Mouse (Mus musculus) limb, embryonic 14.5 days (tissue): ENCODE results near the gene Gm11492. TPM values are rescaled to one million over a fixed set of nuclear protein-coding genes. Genes with fewer than 3 reads are reported as not detected.

Experiments used
- ATAC-seq: fragments of 200-750 bp; cut with Nextera tagmentation; 2 replicates; pipeline ENCODE4 v1.8.0; 2017; ENCODE audit warnings: low read depth, moderate number of reproducible peaks, moderate TSS enrichment; ENCODE audit not compliant: low FRiP score
- DNase-seq: peaks from one replicate; pipeline ENCODE4 v3.0.0-alpha.2; 2015; ENCODE audit warnings: low spot score
- H3K27ac ChIP-seq: fragments of 300-500 bp; sonication (generic); replicated peaks from 2 replicates; pipeline ENCODE4 v1.5.1; 2014; ENCODE audit warnings: low read depth, mild to moderate bottlenecking, low read length, moderate library complexity, mixed read lengths
- H3K27me3 ChIP-seq: fragments of 300-500 bp; sonication (generic); 2 replicates; pipeline ENCODE4 v1.6.1; 2014; ENCODE audit warnings: low read length, mixed read lengths; ENCODE audit not compliant: control insufficient read depth, insufficient read depth
- H3K36me3 ChIP-seq: fragments of 300-500 bp; sonication (generic); 2 replicates; pipeline ENCODE4 v1.6.1; 2014; ENCODE audit warnings: mild to moderate bottlenecking, low read length, moderate library complexity, mixed read lengths; ENCODE audit not compliant: control insufficient read depth, insufficient read depth
- H3K4me1 ChIP-seq: fragments of 300-500 bp; sonication (generic); 2 replicates; pipeline ENCODE4 v1.6.1; 2014; ENCODE audit warnings: antibody characterized with exemption, low read length, mixed read lengths; ENCODE audit not compliant: control insufficient read depth, insufficient read depth
- H3K4me2 ChIP-seq: fragments of 300-500 bp; sonication (generic); replicated peaks from 2 replicates; pipeline ENCODE4 v1.6.1; 2014; ENCODE audit warnings: low read depth, mild to moderate bottlenecking, low read length, moderate library complexity; ENCODE audit not compliant: severe bottlenecking
- H3K4me3 ChIP-seq: fragments of 300-500 bp; sonication (generic); replicated peaks from 2 replicates; pipeline ENCODE4 v1.5.1; 2014; ENCODE audit warnings: low read length
- H3K9ac ChIP-seq: fragments of 300-500 bp; sonication (generic); 2 replicates; pipeline ENCODE4 v1.6.1; 2014; ENCODE audit warnings: mild to moderate bottlenecking, low read depth, low read length, moderate library complexity; ENCODE audit not compliant: severe bottlenecking
- H3K9me3 ChIP-seq: fragments of 300-500 bp; sonication (generic); 2 replicates; pipeline ENCODE4 v1.6.1; 2016; ENCODE audit warnings: low read length; ENCODE audit not compliant: control insufficient read depth
- POLR2A ChIP-seq: fragments of 200-500 bp; IDR thresholded peaks from 2 replicates; pipeline ENCODE4 v1.8.0; 2012; ENCODE audit warnings: inconsistent platforms, mild to moderate bottlenecking, moderate library complexity, borderline replicate concordance; ENCODE audit not compliant: insufficient read depth, insufficient read length; ENCODE audit errors: extremely low read depth
- WGBS: fragments of 180-500 bp; shearing (Covaris S2); extraction: QIAGEN DNeasy Blood & Tissue Kit; methylation state at CpG from one replicate; pipeline ENCODE4 v1.1.7; 2014; 5-methylcytosine and 5-hydroxymethylcytosine counted together
- polyA plus RNA-seq, 2 experiments: library from polyadenylated mRNA; depleted of rRNA in 1 of 2; stranded (reverse) in 1 of 2; unstranded in 1 of 2; fragments of >200 nt; fragmentation: Nextera tagmentation in 1 of 2; extraction: Ambion mirVana in 1 of 2; gene quantifications; 2 replicates each; pipeline versions ENCODE4 v1.2.1 to v1.2.3; 2012 to 2014

Gene Gm11492
- polyA plus RNA-seq, 2 experiments, result not detected

DNA sequence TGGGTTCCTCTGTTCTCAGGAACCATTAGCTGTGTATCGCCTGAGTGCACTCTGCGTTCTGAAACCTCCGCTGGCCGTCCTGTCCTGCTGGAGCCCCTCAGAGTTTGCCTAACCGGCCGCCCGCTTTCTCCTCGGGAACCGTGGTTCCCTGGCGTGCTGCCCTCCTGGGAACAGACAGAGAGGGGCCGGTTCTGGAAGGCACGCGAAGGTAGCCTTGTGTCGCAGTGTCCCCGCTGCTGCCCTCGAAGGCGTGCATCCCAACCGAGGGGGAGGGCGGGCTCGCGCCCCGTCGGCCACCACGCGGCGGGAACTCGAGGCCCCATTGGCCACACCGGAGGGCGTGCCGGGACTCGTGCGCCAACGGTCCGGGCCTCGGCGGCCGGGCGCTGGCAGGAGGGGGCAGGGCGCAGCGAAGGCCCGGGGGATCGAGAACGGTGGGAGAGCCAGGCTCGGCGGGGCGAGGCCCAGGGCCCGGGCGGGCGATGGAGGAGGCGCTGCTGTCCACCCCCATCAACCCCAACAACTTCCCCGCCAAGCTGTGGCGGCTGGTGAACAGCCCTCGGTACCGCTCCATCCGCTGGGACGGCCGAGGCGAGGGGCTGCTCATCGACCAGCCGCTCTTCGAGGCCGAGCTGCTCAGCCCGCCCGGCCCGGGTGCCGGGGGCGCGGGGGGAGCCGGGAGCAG, 50.5 kb downstream of the Gm11492 start, which contains the start of gene Hsf5:
Gene Hsf5, plus strand, starts transcription at position 375 of the 685 bp plus-strand sequence.
- Histone ChIP-seq H3K4me2 (no peak within 1 kb of the TSS), H3K4me3 (no peak within 1 kb of the TSS), H3K36me3 (peaks cover 75% of the 10 kb centered on the region), H3K9ac (no peak within 1 kb of the TSS), H3K27me3 (no peaks in the 10 kb centered on the region), H3K9me3 (no peaks in the 10 kb centered on the region), H3K4me1 (no peaks in the 10 kb centered on the region), H3K27ac (no peak within 1 kb of the TSS)
- no peak for TF ChIP-seq POLR2A
- DNase-seq (no peak), ATAC-seq (no peak)
- 87% methylated on average over 34 of the region's 69 CpGs for WGBS

GRCm38 (mm10) chr11:87617606-87618005, 51.2 kb downstream of the Gm11492 start:
- no peaks in the 10 kb centered on the region for H3K4me1 ChIP-seq
- no peak for TF ChIP-seq POLR2A
- DNase-seq (no peak), ATAC-seq (no peak)
- peaks cover 68% of the 10 kb centered on the region for H3K36me3 ChIP-seq
- H3K4me2 ChIP-seq, result no peak overlapping the region
- no peak overlapping the region for H3K27ac ChIP-seq
- no peak overlapping the region for H3K9ac ChIP-seq
- no peaks in the 10 kb centered on the region for H3K27me3 ChIP-seq
- H3K4me3 ChIP-seq, result no peak overlapping the region
- 93% methylated on average over 25 of the region's 32 CpGs for WGBS
- H3K9me3 ChIP-seq, result no peaks in the 10 kb centered on the region

Other genes starting within 250 kb of the Gm11492 start
- 2.7 and 3.1 TPM in 2 replicates for gene Ppm1e, start 207.6 kb upstream of the Gm11492 start, polyA plus RNA-seq (2012; rRNA removed)
- 2.6 and 3.4 TPM in 2 replicates for gene Ppm1e, start 207.6 kb upstream of the Gm11492 start, polyA plus RNA-seq (2014; fragmentation: Nextera tagmentation; extraction: Ambion mirVana)
- 9.8 and 10.0 TPM in 2 replicates for gene Rad51c, start 161.7 kb upstream of the Gm11492 start, polyA plus RNA-seq (2012; rRNA removed)
- 6.1 and 8.0 TPM in 2 replicates for gene Rad51c, start 161.7 kb upstream of the Gm11492 start, polyA plus RNA-seq (2014; fragmentation: Nextera tagmentation; extraction: Ambion mirVana)
- gene Tex14, start 161.6 kb upstream of the Gm11492 start, polyA plus RNA-seq (2012; rRNA removed), result 1.3 and 1.5 TPM in 2 replicates
- 1.6 and 2.0 TPM in 2 replicates for gene Tex14, start 161.6 kb upstream of the Gm11492 start, polyA plus RNA-seq (2014; fragmentation: Nextera tagmentation; extraction: Ambion mirVana)
- 20.4 and 25.8 TPM in 2 replicates for gene Sept4, start 2.2 kb downstream of the Gm11492 start, polyA plus RNA-seq (2012; rRNA removed)
- 20.5 and 25.7 TPM in 2 replicates for gene Sept4, start 2.2 kb downstream of the Gm11492 start, polyA plus RNA-seq (2014; fragmentation: Nextera tagmentation; extraction: Ambion mirVana)
- gene Mtmr4, start 25.5 kb downstream of the Gm11492 start, polyA plus RNA-seq (2012; rRNA removed), result 33.2 and 37.8 TPM in 2 replicates
- 29.0 and 29.5 TPM in 2 replicates for gene Mtmr4, start 25.5 kb downstream of the Gm11492 start, polyA plus RNA-seq (2014; fragmentation: Nextera tagmentation; extraction: Ambion mirVana)
- 0.15 and 0.26 TPM in 2 replicates for gene Hsf5, start 50.5 kb downstream of the Gm11492 start, polyA plus RNA-seq (2012; rRNA removed)
- gene Hsf5, start 50.5 kb downstream of the Gm11492 start, polyA plus RNA-seq (2014; fragmentation: Nextera tagmentation; extraction: Ambion mirVana), result 0.21 and 0.25 TPM in 2 replicates
- gene Rnf43, start 96.1 kb downstream of the Gm11492 start, polyA plus RNA-seq (2012; rRNA removed), result 4.7 and 4.9 TPM in 2 replicates
- gene Rnf43, start 96.1 kb downstream of the Gm11492 start, polyA plus RNA-seq (2014; fragmentation: Nextera tagmentation; extraction: Ambion mirVana), result 6.5 and 9.5 TPM in 2 replicates
- 106 and 121 TPM in 2 replicates for gene Supt4a, start 170.9 kb downstream of the Gm11492 start, polyA plus RNA-seq (2012; rRNA removed)
- gene Supt4a, start 170.9 kb downstream of the Gm11492 start, polyA plus RNA-seq (2014; fragmentation: Nextera tagmentation; extraction: Ambion mirVana), result 167 and 181 TPM in 2 replicates
- 6.5 and 7.3 TPM in 2 replicates for gene Tspoap1, start 193.9 kb downstream of the Gm11492 start, polyA plus RNA-seq (2012; rRNA removed)
- gene Tspoap1, start 193.9 kb downstream of the Gm11492 start, polyA plus RNA-seq (2014; fragmentation: Nextera tagmentation; extraction: Ambion mirVana), result 2.2 and 2.9 TPM in 2 replicates
- 1.1 and 3.3 TPM in 2 replicates for gene Mpo, start 226.9 kb downstream of the Gm11492 start, polyA plus RNA-seq (2012; rRNA removed)
- 1.7 TPM in 2 replicates for gene Mpo, start 226.9 kb downstream of the Gm11492 start, polyA plus RNA-seq (2014; fragmentation: Nextera tagmentation; extraction: Ambion mirVana)